Mouse (Mus musculus): ENCODE measurements around the gene Dact2.

Dact2 gene

DNA sequence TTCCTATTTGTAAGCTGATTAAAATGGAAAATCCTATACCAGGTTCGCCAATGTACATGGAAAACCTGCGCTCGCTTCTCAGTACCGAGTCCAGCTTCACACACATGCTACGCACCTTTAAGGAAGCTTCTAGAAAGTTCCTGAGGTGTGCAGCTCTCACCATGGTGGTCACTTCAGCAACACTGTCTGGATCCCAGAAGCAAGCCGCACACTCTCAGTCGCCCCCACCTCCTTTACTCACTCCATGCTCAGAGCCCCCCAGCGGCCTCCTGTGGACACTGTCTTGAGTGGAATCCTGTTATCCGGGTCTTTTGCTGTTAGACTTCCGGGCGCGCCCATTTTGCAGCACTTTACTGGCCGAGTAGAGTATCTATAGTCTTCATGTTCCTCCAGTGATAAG is at the start of gene Dact2:
Dact2 (minus strand) TSS at position 244 of the 400 bp plus-strand sequence.
- DNase-seq (ENCODE audit: low spot score) = no peak

DNA sequence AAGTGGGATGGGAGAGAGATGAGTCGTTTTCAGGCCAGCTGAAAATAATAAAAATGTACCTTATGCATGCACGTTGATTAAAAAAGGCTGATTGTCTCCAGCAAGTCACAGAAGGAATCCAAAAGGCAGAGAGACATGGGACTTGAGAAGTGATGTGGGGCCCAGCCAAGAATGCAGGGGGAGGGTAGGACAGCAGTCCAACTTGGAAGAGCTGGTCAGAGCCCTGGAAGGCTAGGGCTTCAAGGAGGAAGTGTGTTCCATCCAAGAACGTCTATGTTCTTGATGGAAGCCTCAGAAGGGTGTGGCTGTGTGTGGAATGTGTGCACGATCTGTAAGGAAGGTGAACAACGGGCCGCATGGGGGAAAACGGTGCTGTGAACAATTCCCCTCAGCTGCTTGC is 48.4 kb upstream of the Dact2 start:
- DNase-seq (ENCODE audit: low spot score) = no peak

DNA sequence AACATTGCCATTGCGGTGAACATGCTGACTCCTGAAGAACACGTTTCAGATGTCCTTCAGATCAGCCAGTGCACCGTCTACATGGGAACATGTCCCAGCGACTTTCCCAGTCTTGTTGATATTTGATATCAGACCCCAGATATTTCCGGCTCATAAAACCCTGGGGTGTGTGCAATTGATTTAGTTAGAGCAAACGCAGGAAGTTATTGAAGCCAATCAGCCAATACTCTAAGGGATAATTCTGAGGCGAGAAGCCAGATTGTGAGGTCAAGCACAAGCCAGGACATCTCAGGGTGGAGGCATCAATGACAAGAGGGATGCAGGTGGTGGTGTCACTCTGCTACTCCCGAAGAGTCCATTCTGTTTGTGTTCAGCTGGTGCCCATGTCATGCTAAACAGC is 46.3 kb upstream of the Dact2 start:
- DNase-seq (ENCODE audit: low spot score) = no peak

DNA sequence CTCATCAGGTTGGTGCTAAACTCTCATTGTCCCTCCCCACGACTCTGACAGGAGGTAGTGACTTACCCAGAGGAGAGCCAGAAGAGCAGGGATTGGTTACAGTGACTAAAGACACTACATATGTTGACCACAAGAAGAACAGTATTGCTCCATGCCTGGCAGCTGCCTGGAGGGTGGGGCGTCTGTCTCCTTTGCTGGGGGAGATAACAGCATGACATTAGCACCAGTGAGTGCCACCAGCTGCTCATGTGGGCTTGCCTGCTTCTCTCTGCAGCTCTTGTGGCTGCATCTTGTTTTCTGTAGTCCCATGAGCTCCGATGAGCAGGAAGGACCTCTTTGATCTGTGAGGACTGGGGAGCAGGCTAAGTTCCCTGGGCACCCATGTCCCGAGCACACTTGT is 45.5 kb upstream of the Dact2 start:
- DNase-seq (ENCODE audit: low spot score) = no peak

DNA sequence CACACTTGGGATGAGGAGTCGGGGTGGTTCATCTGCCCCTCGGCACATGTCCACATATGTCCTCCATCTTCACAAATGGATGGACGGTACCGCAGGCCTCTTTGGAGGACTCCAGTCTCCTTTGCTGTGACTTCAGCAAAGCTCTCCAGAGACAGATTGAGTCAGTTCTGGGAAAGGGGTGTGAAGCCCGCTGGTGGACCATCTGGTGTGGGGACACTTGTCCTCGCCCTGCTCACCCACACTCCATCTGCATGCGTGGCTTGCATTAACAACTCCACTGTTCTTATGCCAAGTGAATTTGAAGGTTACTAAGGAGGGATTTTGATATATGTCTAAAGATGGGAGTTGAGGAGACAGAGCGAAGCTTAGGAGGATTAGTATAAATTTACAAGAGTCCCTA is 43.8 kb upstream of the Dact2 start:
- no peak for DNase-seq (ENCODE audit: low spot score)

DNA sequence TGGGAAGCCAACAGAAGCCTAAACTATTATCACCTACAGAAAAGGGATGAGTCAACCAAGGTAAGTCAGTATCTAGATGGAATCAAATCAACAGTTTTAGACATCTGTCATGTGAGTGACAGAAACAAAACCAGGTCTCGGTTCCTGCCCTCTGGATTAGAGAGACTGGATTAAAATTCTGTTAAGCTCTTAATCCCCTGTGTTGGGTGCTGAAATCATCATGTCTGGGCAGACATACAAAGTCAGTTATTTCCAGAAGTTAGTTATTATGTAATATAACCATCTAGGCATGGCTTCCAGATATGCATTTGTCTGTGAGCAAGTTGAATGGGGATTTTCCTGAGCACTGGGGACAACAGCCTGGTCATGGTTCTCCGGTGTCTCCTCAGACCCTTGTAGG is 42.2 kb upstream of the Dact2 start:
- no peak for DNase-seq (ENCODE audit: low spot score)

DNA sequence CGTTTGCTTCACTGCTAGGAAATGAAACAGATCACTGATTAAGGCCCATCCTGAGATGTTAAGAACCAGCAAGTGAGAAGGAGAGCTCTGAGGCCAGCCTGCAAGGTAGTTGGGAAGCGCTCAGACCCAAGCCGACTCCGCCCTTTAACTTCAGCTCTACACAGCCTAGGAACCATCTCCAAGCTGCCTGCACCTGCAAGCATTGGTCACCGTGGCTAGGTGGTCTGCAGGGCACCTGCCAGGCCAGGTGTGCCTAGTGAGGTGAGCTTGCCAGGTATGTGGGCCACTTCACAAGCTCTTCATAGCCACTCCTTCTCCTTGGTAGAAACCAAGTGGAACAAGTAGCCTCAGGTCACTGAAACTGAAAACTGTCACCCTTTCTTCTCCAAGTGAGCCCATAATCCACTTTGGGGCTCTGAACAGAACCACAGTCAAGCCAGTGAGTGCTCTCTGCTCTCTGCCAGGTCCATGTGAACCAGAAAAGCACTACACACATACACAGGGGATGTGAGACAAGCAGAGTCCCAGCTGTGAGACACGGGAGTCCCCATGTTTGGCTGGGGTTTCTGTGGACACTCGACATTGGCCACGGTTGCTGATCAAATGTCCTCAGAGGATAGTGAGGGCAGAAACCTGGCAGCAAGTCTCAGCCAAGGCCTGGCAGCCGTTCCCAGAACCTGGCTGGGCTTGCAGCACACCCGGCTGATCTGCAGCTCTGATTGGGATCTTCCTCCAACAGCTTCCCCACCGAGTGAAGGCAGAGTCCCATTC is 40.3 kb upstream of the Dact2 start:
- DNase-seq (ENCODE audit: low spot score) = peak; percentile 60

DNA sequence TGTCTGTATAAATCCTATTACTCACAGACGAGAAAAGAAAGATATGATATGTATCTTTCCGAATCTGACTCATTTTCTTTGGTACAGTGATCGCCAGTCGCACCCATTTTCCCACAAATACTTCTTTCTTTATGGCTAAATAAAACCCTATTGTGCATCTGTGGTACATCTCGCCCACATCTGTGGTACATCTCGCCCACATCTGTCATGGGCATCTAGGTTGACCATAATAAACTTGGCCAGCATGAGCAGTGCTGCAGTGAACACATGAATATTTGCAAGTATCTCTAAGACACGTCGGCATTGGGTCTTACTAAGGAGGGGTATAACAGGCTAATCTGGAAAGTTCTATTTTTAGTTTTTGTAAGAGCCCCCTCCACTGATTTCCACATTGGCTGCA is 38.5 kb upstream of the Dact2 start:
- DNase-seq (ENCODE audit: low spot score) = no peak

DNA sequence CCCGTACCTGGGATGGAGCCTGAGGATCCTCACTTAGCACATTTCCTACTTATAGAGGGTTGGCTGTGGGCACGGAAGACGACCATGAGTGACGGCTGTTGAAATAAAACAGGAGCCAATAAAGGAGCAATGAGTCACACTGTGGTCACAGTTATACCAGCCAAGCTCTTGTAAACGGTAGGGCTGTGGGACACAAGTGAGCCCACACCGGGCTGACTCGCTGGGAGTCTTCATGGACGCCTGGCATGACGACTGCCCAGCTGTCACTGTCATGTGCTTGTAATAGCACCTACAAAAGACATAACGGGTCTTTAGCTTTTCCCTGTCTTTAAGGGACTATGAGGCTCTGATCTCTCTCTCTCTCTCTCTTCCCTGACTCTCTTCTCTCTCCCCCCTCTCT is 35.9 kb upstream of the Dact2 start:
- no peak for DNase-seq (ENCODE audit: low spot score)

DNA sequence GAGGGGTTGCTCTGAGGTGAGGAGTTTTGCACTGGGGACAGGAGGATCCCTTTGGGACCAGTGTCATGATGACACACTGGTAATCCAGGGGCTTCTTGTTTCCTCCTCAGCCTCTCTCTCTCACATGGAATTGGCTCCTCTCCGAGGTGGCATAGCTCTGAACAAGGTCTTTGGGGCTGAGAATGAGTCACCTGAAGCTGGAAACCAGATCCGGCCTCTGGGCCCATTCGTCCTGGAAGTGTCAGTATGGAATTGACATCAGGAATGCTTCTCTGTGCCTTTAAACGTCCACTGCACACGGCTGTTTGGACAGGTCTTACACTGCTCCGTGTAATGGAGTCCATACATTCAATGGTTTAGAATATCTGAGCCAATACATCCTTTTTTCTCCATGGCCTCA is 33.0 kb upstream of the Dact2 start:
- DNase-seq (ENCODE audit: low spot score) = no peak

DNA sequence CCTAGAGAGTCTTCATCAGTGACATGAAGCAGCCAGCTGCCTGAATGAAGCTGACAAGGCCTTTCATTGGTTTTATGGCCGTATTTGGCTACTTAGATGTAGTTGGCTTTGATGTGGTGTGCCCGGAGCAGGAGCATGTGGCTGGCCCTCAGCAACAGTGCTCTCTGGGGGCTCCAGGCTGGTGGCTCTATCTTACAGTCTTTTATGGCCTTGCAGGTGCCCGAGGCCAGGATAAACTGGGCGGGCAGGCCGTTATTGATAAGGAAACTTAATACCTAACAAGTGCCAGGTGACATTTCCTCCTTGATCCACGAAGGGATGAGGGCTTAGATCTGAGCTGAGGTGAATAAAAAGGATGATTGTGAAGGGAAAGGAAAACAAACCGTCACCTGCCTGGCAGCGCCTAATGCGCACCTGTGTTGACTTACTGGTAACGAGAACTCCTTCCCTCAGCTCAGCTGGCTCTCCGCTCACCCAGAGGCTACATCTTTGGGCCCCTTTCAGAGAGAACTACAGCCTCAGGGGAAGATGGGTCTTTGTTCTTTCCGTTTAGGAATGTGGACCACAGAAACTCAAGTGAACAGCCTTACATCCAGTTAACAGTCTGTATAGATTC is 30.8 kb upstream of the Dact2 start:
- DNase-seq (ENCODE audit: low spot score) = no peak

DNA sequence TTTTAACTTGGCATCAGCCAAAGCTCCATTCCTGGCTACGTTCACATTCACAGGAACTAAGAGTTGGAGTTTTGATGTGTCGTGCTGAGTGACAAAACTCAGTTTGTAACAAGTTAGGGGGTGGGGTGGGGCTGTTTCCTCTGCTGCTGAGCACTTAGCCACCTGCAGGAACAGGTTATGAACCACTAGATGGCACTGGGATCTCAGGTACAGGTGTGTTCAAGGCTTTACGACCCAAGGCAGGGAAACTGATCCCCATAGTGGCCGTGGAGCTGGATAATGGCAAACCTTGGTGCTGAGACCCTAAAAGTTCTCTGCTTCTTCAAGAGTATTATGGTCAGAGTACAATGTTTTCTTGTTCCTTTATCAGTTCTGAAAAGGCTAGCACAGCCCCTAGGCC is 29.6 kb upstream of the Dact2 start:
- no peak for DNase-seq (ENCODE audit: low spot score)

DNA sequence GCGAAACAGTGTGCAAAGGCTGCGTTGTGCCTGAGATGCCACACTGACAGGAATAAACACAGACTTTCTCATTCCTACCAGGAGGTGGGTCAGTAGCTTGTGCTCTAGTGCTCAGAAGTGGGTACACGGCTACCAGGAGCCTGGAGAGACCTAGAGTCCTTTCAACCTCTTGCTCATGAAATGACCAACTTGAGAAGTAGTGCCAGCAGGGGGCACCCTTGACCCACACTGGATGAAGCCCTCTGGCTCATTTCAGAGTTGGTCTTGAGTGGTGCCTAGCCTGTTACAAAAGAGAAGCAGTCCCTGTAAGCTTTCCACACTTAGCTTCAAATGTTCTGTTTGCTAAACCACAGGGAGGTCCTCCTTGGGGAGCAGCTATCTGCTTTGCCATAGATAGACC is 28.5 kb upstream of the Dact2 start:
- peak; percentile 66 for DNase-seq (ENCODE audit: low spot score)

DNA sequence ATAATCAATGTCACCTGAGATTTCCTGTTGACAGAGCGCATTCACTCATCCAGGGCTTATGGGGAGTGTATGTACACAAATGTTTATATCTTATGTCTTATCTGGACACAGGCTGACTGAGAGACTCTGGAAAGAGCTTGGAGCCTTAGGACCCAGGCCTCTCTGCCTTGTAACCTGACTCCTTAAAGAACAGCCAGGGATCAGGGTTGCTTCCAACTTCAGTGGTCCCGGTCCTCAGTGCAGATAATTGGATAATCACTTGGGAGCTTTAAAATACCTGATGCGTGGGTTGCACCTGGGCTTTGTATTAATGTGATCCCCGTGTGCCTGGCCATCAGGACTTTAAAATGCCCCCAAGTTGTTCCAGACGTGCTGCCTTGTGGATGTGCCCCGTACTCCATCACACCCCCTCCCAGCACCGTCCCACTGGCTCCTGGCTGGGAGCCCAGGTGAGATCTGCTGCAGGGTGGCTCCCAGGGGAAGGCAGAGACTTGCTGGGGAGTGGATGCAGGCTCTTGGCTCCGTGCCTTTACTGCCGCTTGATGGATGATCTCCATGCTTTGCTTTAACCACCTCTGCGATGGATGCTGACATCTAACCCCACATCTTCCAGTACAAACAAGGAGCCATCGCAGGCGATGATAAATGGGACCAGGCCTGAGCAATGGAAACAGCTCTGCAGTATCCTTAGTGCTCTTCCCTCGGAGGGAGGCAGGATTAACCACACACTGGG is 26.8 kb upstream of the Dact2 start:
- DNase-seq (ENCODE audit: low spot score) = no peak

DNA sequence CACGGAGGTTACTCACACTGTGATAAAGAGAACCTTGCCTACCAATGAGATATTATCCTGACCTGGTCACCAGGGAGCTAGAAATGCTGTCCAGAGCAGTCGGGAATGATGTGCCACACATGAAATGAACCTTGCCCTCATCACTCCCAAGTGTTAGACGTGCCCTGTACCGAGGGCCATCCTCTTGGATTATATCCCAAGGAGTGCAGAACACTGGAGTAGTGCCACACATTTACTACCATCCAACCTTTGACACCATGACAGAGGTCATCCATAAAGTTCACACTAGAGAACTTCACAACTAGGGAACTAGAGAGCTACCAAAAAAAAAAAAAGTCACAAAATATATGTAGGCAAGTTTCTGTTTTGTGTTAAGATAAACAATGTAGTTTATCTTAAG is 24.3 kb upstream of the Dact2 start:
- DNase-seq (ENCODE audit: low spot score) = no peak

DNA sequence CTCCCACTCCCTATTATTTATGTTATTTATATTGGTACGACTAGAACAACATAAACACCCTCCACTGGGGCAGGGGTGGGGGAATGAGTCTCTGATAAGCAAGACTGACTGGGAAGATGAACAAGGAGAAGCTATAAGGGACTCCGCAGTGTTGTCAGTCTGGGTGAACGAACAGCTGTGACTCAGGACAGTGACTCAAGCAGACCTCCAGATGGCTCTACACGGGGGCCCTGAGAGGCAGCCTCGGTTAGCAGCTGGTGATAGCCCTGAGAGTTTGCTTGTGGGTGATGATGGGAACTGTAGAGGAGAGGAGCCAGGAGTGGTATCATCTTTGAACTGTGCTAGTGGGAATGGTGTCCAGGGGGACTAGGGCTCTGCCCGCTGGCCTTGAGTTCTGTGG is 23.5 kb upstream of the Dact2 start:
- no peak for DNase-seq (ENCODE audit: low spot score)

DNA sequence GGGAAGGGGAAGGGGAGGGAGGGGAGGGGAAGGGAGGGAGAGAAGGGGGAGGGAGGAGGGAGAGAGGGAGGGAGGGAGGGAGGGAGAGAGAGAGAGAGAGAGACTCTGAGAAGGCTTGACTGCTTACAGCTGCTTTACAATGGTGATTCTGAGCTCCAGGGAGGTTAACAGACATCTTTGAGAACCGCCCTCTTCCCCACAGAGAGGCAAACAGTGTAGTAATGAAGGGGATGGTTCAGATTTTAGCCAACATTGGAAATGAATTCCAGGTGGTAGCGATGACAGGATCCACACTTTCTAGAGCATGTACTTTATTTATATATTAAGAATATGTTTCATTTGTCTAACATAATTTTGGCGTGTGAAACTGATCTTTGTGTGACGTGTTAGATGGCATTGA is 22.7 kb upstream of the Dact2 start:
- no peak for DNase-seq (ENCODE audit: low spot score)

DNA sequence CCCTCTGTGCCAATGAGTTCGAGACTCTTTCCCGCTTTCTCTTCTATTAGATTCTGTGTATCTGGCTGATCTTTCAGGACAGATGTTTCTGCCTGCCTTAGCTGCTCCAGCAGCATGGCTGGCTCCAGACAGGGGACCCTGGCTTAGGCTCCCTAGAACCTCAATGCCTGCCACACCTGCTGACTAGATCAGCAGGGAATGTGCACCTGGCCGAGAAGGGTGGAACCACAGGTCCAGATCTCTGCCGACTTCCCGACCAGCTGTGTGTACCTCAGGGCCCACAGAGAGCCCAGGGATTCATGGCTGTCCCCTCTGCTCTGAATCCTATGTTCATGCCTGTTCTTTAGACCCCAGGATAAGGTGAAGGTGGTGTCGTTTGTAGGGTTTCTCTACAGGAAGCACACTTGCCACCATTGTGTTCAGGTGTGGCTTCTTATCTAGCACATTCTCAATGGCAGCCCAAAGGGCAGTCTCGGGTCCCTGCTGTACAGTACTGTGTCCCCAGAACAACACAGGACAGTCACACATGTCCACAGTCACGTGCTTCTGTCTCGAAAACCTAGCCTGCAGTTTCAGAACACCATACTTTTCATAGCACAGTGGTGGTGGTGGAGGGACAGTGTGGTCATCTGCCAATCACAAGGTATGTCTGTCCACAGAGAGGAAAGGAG is 22.0 kb upstream of the Dact2 start:
- no peak for DNase-seq (ENCODE audit: low spot score)

DNA sequence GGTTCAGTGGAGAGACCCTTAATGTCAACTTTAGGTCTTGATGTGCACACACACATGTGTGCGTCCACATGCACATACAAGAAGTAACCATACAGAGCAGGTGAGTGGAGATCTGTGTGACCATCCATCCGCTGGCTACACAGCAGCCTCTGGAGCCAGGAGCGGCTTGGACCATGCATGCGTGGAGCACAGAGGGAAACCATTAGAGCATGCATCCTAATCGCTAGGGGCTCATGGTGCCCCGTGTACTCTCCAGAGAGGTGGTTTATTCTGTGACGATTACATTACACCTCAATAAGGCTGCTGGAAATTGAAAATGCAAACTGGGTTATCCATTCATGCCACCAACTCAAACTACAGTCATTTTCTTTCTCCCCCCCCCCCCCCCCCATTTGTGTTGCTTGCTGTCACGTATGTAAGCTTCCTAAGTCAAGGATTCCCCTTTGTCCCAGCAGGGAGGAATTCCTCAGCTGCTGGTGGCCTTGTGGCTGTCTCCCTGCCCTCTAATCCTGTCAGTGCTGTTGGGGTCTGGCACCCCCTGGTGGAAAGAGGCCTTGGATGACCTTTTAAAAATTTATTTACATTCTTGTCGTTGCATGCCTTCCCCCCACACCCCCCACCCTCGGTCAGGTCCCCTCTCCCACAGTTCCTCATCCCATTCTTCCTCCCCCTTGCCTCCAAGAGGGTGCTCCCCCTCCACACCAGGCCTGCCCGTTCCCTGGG is 17.9 kb upstream of the Dact2 start:
- DNase-seq (ENCODE audit: low spot score) = no peak

DNA sequence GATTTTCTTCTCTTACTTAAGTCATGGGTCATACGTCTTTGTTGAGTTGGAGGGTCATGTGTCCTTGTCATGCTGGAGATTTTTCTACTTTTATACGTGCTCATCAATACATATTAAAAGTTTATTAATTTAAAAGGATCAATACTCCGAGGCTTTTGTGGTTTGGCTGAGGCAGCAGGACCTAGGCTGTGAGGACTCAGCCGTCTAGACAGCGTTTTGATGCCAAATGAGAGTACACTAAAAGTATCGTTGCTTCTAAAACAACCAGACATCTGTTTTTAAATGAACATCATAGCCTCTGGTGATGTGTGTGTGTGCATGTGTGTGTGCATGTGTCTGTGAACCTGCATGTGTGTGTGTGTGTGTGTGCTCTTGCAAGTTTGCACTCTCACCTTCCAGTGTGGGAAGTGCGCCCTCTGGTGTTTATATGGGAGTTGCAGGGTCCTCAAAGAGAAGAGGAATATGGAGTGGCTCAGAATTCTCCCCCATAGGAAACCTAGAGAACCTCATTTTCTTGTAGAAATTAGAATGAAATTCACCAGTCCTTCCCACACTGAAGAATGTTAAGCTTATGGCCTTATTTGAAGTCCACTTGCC is 16.6 kb upstream of the Dact2 start:
- peak; percentile 28 for DNase-seq (ENCODE audit: low spot score)

DNA sequence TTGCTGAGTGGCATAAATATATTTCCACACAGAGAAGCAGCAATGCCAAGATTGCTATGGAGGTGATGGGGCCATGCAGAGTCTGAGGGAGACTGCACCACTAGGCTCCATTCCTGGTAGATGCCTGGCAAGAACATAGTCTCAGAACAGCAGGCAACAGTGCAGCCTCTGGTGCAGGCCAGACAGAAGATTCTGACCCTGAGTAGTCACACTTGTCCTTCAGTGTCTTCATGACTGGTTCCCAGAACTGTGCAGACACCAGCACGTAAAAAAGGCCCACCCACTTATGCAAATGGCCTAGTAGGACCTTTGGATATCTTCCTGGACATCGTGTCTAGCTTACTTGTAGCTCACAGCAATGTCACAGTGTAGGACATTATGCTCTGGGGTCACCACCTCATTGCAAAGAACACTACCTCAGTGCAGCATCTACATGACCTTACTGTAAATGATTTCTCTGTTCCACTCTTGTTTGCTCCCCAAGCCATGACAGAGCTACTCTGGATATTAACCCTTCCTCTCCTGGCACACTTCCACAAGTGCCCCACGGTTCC is 9.9 kb upstream of the Dact2 start:
- no peak for DNase-seq (ENCODE audit: low spot score)
